Mouse (Mus musculus): ENCODE measurements at regions not wholly inside any gene's neighbourhood (a gene's known extent, or its start where the extent isn't known, plus 50 kb on each side); places are given as distances from the start of the nearest gene placed in this dataset.

DNA sequence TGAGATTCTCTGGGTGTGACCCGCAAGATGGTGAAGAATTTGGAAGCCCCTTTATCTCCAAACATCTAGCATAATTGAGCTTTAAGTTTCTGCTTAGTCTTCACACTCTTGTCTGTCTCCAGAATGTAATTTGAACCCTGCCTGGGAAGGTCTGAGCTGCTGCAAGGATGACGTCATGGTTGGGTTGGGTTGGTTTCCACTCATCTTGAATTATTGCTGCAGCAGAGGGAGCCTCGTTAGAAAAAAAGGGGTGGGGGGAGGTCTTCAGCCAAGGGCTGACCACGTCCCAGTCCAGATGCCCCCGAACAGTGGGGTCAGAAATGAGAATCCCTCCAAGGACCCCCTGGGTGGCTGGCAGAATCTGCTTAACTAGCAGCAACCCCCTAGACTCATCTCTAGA, 158.1 kb upstream of the Sox11 start:
- TF ChIP-seq POLR2A (IDR thresholded peaks at IDR 0.05; ENCODE audit: control insufficient read depth, low read depth, low read length) (no peak), CTCF (IDR thresholded peaks at IDR 0.05; ENCODE audit: control insufficient read depth, insufficient read depth, insufficient replicate concordance, low read depth, low read length) (no peak)
- no peaks in the 10 kb centered on the region for H3K36me3 ChIP-seq (ENCODE audit: control insufficient read depth, insufficient read depth, low read length)
- no peaks in the 10 kb centered on the region for H3K4me1 ChIP-seq (ENCODE audit: control insufficient read depth, insufficient read depth, low read length)
- H3K27ac ChIP-seq (ENCODE audit: control insufficient read depth, insufficient read depth, low read depth, low read length): no peak overlapping the region
- H3K4me3 ChIP-seq (ENCODE audit: control insufficient read depth, low read depth, low read length): no peak overlapping the region
- no peaks in the 10 kb centered on the region for H3K27me3 ChIP-seq (ENCODE audit: control insufficient read depth, insufficient read depth, low read length)

DNA sequence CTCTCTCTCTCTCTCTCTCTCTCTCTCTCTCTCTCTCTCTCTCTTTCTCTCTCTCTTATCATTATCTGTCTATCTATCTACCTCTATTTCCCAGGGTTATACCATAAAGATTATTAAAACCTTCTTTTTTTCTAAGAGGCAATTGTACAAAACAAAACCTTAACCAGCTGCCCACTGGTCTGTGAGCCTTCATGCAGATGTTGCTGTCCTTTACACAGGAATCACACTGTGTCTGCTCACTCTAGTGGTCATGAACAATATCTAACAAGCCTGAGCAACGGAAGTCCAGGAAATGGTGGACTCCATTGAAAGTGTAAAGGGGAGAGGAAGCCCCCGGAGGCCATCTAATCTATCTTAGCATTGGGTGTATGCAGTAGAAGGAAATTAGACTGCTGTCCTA, 156.9 kb upstream of the Sox11 start:
- H3K4me1 ChIP-seq (ENCODE audit: control insufficient read depth, insufficient read depth, low read length): no peaks in the 10 kb centered on the region
- no peaks in the 10 kb centered on the region for H3K27me3 ChIP-seq (ENCODE audit: control insufficient read depth, insufficient read depth, low read length)
- H3K27ac ChIP-seq (ENCODE audit: control insufficient read depth, insufficient read depth, low read depth, low read length): no peak overlapping the region
- no peaks in the 10 kb centered on the region for H3K36me3 ChIP-seq (ENCODE audit: control insufficient read depth, insufficient read depth, low read length)
- no peak for TF ChIP-seq CTCF (IDR thresholded peaks at IDR 0.05; ENCODE audit: control insufficient read depth, insufficient read depth, insufficient replicate concordance, low read depth, low read length)
- TF ChIP-seq POLR2A (IDR thresholded peaks at IDR 0.05; ENCODE audit: control insufficient read depth, low read depth, low read length): no peak
- H3K4me3 ChIP-seq (ENCODE audit: control insufficient read depth, low read depth, low read length): no peak overlapping the region

DNA sequence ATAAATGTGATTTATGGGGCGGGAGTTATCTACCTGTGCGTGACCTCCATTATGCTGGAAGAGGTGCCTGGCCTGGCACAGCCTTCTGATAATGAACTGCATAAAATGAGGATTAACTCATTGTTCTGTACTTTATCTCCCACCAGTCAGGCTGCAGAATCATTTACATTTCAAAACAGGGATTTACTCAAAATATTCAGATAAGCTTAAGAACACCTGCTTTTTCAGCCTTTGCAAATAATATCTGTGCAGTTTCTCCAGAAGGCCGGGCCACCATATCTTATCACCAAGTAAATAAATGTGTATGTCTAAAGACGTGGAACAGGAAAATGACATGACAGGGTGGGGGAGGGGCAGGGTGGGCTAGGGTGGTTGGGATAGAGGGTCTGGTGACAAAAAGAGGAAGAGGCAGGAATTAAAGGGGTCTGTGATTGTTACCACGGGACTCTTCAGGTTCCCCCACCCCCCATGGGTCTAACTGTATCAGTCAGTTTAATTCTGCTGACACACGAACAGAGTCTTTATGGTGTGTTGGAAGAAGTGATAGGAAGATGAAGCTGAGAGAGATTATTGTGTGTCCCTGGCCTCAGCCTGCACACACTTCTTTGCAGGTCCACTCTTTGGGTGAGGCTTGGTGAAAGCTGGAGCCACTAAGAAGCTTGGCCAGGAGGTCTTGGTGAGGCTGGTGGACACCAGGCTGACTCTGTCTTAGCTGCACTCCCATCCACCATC, 154.6 kb upstream of the Sox11 start:
- Histone ChIP-seq H3K27ac (ENCODE audit: control insufficient read depth, insufficient read depth, low read depth, low read length) (no peak overlapping the region), H3K27me3 (ENCODE audit: control insufficient read depth, insufficient read depth, low read length) (no peaks in the 10 kb centered on the region), H3K4me1 (ENCODE audit: control insufficient read depth, insufficient read depth, low read length) (no peaks in the 10 kb centered on the region), H3K36me3 (ENCODE audit: control insufficient read depth, insufficient read depth, low read length) (no peaks in the 10 kb centered on the region), H3K4me3 (ENCODE audit: control insufficient read depth, low read depth, low read length) (no peak overlapping the region)
- TF ChIP-seq POLR2A (IDR thresholded peaks at IDR 0.05; ENCODE audit: control insufficient read depth, low read depth, low read length) (no peak), CTCF (IDR thresholded peaks at IDR 0.05; ENCODE audit: control insufficient read depth, insufficient read depth, insufficient replicate concordance, low read depth, low read length) (no peak)

DNA sequence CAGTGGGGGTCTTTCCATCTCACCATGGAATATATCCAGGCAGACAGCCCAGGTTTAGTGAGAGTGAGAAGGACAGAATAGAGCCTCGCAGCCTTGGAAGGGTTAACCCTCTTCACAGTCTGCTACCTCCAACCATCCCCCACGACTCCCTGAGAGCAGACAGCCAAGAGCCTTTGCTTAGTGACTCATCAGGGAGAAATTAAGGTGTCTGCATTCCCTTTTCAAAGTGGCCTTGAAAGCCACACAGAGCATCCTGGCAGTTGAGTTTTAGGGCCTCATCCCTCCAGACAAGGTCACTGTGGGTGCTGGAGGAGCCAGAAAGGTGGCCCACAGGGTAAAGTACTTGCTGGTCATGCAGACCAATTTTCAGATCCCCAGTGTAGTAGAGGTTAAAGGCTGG, 149.9 kb upstream of the Sox11 start:
- H3K27ac ChIP-seq (ENCODE audit: control insufficient read depth, insufficient read depth, low read depth, low read length): no peak overlapping the region
- no peak for TF ChIP-seq CTCF (IDR thresholded peaks at IDR 0.05; ENCODE audit: control insufficient read depth, insufficient read depth, insufficient replicate concordance, low read depth, low read length)
- TF ChIP-seq POLR2A (IDR thresholded peaks at IDR 0.05; ENCODE audit: control insufficient read depth, low read depth, low read length): no peak
- H3K4me3 ChIP-seq (ENCODE audit: control insufficient read depth, low read depth, low read length): no peak overlapping the region
- no peaks in the 10 kb centered on the region for H3K4me1 ChIP-seq (ENCODE audit: control insufficient read depth, insufficient read depth, low read length)
- no peaks in the 10 kb centered on the region for H3K36me3 ChIP-seq (ENCODE audit: control insufficient read depth, insufficient read depth, low read length)
- H3K27me3 ChIP-seq (ENCODE audit: control insufficient read depth, insufficient read depth, low read length): no peaks in the 10 kb centered on the region

DNA sequence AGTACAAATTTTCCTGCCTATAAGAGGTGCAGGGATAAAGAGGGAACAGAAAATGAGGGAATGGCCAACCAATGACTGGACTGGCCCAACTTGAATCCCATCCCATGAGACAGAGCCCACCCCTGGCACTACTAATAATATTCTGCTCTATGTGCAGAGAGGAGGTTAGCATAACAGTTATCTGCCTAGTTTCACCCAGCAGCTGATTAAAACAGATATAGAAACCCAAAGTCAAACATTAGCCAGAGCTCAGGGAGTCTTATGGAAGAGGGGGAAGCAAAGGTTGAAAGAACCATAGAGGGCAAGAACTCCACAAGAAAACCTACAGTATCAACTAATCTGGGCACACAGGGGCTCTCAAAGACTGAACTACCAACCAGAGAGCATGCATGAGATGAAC, 138.9 kb upstream of the Sox11 start:
- no peak for TF ChIP-seq POLR2A (IDR thresholded peaks at IDR 0.05; ENCODE audit: control insufficient read depth, low read depth, low read length)
- no peak for TF ChIP-seq CTCF (IDR thresholded peaks at IDR 0.05; ENCODE audit: control insufficient read depth, insufficient read depth, insufficient replicate concordance, low read depth, low read length)

DNA sequence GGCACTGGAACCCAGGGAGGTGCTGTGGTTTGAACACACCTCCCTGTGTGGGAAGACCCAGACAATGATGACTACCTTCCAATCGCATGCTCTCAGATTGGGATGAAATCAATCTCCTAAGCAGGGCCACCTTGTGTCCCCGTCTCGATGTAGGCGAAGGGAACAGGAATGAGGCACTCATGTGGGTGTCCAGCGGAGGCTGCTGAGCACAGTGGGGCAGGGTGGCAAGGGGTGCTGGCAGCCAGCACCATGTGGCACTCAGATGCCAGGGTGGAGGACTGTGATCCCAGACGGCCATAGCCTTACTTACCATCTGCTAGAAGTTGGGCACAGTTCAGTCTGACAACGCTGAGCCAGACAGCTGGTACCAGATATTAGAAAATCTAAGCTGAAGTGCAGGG, 137.2 kb upstream of the Sox11 start:
- Histone ChIP-seq H3K27ac (ENCODE audit: control insufficient read depth, insufficient read depth, low read depth, low read length) (no peak overlapping the region), H3K4me1 (ENCODE audit: control insufficient read depth, insufficient read depth, low read length) (no peaks in the 10 kb centered on the region), H3K4me3 (ENCODE audit: control insufficient read depth, low read depth, low read length) (no peak overlapping the region), H3K36me3 (ENCODE audit: control insufficient read depth, insufficient read depth, low read length) (no peaks in the 10 kb centered on the region), H3K27me3 (ENCODE audit: control insufficient read depth, insufficient read depth, low read length) (no peaks in the 10 kb centered on the region)
- no peak for TF ChIP-seq CTCF (IDR thresholded peaks at IDR 0.05; ENCODE audit: control insufficient read depth, insufficient read depth, insufficient replicate concordance, low read depth, low read length)
- TF ChIP-seq POLR2A (IDR thresholded peaks at IDR 0.05; ENCODE audit: control insufficient read depth, low read depth, low read length): no peak

More for the DNA sequence above, 138.9 kb upstream of the Sox11 start:
- no peaks in the 10 kb centered on the region for H3K4me1 ChIP-seq (ENCODE audit: control insufficient read depth, insufficient read depth, low read length)
- no peak overlapping the region for H3K4me3 ChIP-seq (ENCODE audit: control insufficient read depth, low read depth, low read length)
- no peaks in the 10 kb centered on the region for H3K27me3 ChIP-seq (ENCODE audit: control insufficient read depth, insufficient read depth, low read length)
- H3K36me3 ChIP-seq (ENCODE audit: control insufficient read depth, insufficient read depth, low read length): no peaks in the 10 kb centered on the region
- H3K27ac ChIP-seq (ENCODE audit: control insufficient read depth, insufficient read depth, low read depth, low read length): no peak overlapping the region

DNA sequence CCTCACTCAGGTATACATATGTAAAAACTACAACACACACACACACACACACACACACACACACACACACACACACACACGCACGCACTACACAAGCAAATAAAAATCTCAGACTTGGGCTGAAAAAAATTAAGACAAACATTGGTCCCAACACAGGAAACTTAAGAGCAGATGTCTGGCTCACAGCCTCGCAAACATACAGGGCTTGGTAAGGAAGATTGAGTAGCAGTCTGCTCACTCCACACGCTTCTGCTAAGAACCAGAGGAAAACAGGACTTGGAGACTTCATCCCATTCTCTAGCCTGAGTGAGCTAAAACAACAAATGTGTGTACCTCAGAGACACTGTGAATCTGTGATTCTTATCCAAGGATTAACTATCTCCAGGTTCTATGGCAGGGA, 132.3 kb upstream of the Sox11 start:
- no peak for TF ChIP-seq CTCF (IDR thresholded peaks at IDR 0.05; ENCODE audit: control insufficient read depth, insufficient read depth, insufficient replicate concordance, low read depth, low read length)
- no peak for TF ChIP-seq POLR2A (IDR thresholded peaks at IDR 0.05; ENCODE audit: control insufficient read depth, low read depth, low read length)
- Histone ChIP-seq H3K36me3 (ENCODE audit: control insufficient read depth, insufficient read depth, low read length) (no peaks in the 10 kb centered on the region), H3K4me1 (ENCODE audit: control insufficient read depth, insufficient read depth, low read length) (no peaks in the 10 kb centered on the region), H3K27ac (ENCODE audit: control insufficient read depth, insufficient read depth, low read depth, low read length) (no peak overlapping the region), H3K4me3 (ENCODE audit: control insufficient read depth, low read depth, low read length) (no peak overlapping the region), H3K27me3 (ENCODE audit: control insufficient read depth, insufficient read depth, low read length) (no peaks in the 10 kb centered on the region)

Data from testis, adult 2 months (tissue).